8 mouse cellular contexts compared by ENCODE assay signal in the genomic region with DNA sequence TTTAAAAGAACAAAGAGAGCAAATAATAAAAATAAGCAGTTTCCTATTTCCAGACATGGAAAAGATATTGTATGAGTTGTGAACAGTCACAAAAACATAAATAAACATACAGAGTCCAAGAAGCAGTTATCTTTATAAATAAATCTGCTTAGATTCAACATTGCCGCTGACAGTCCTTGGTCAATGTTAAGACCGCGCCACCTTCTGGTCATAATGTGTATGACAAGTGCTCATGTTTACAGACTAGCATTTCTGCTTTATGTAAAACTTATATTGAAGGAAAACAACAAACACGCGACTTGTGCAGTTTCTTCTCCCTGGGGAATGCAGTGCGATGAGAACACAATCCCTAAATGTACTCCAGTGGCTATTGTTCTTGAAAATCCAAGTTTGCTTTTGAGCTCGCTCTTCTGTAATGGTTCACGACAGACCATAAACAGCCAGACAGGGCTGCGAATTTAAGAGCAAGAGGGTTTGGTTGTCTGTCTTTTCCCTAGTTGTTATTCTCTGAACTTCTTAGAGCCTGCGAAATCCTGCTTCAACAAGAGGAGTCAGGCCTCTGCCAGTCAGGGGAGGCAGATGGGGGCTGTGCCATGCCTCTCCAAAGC.
DNase-seq lines count a peak whose midpoint lies in the region; ATAC-seq and TF ChIP-seq lines count a peak whose summit lies in the region.

No protein-coding gene starts in this region.

- no peaks in the 10 kb centered on the region for H3K4me1 ChIP-seq in intestine, postnatal 0 days (replicated peaks; ENCODE audit: control insufficient read depth, insufficient read depth, low read length)
- no peaks in the 10 kb centered on the region for H3K4me1 ChIP-seq in intestine, embryonic 16.5 days (ENCODE audit: control insufficient read depth, insufficient read depth, low read length)
- no peaks in the 10 kb centered on the region for H3K4me1 ChIP-seq in forebrain, embryonic 12.5 days
- H3K4me1 ChIP-seq in limb, embryonic 10.5 days: no peaks in the 10 kb centered on the region

- WGBS in intestine, postnatal 0 days: 27% methylated on average over 10 of the region's 10 CpGs
- 26% methylated on average over 10 of the region's 10 CpGs for WGBS in intestine, embryonic 16.5 days
- WGBS in forebrain, embryonic 12.5 days: 33% methylated on average over 10 of the region's 10 CpGs
- WGBS in limb, embryonic 10.5 days: 34% methylated on average over 10 of the region's 10 CpGs

- no peaks in the 10 kb centered on the region for H3K9me3 ChIP-seq in intestine, postnatal 0 days (ENCODE audit: control insufficient read depth)
- no peaks in the 10 kb centered on the region for H3K9me3 ChIP-seq in intestine, embryonic 16.5 days (ENCODE audit: control insufficient read depth, low read length)
- no peaks in the 10 kb centered on the region for H3K9me3 ChIP-seq in forebrain, embryonic 12.5 days
- no peaks in the 10 kb centered on the region for H3K9me3 ChIP-seq in limb, embryonic 10.5 days (replicated peaks)

- no peak overlapping the region for H3K27ac ChIP-seq in intestine, postnatal 0 days (ENCODE audit: low read depth, low read length)
- no peak overlapping the region for H3K27ac ChIP-seq in intestine, embryonic 16.5 days (ENCODE audit: low read length)
- H3K27ac ChIP-seq in forebrain, embryonic 12.5 days: no peak overlapping the region
- H3K27ac ChIP-seq in limb, embryonic 10.5 days: no peak overlapping the region

- no peak for ATAC-seq in intestine, postnatal 0 days
- no peak for ATAC-seq in intestine, embryonic 16.5 days
- ATAC-seq in forebrain, embryonic 12.5 days (ENCODE audit: low FRiP score): peak; percentile 44; the same call in 1 of the 2 replicates

- H3K4me3 ChIP-seq in intestine, postnatal 0 days (ENCODE audit: low read depth, low read length): no peak overlapping the region
- H3K4me3 ChIP-seq in intestine, embryonic 16.5 days (ENCODE audit: low read length): no peak overlapping the region
- H3K4me3 ChIP-seq in forebrain, embryonic 12.5 days (replicated peaks): no peak overlapping the region
- no peak overlapping the region for H3K4me3 ChIP-seq in limb, embryonic 10.5 days

- no peaks in the 10 kb centered on the region for H3K27me3 ChIP-seq in intestine, postnatal 0 days (replicated peaks; ENCODE audit: control insufficient read depth, insufficient read depth, low read length)
- no peaks in the 10 kb centered on the region for H3K27me3 ChIP-seq in intestine, embryonic 16.5 days (replicated peaks; ENCODE audit: control insufficient read depth, insufficient read depth, low read length)
- peaks cover 12% of the 10 kb centered on the region; the same call in 1 of the 2 replicates for H3K27me3 ChIP-seq in forebrain, embryonic 12.5 days
- no peaks in the 10 kb centered on the region for H3K27me3 ChIP-seq in limb, embryonic 10.5 days (ENCODE audit: low read depth, poor library complexity, severe bottlenecking)

- no peaks in the 10 kb centered on the region for H3K36me3 ChIP-seq in intestine, postnatal 0 days (ENCODE audit: control insufficient read depth, insufficient read depth)
- H3K36me3 ChIP-seq in intestine, embryonic 16.5 days (ENCODE audit: control insufficient read depth, insufficient read depth, low read length): no peaks in the 10 kb centered on the region
- no peaks in the 10 kb centered on the region for H3K36me3 ChIP-seq in forebrain, embryonic 12.5 days (replicated peaks)
- no peaks in the 10 kb centered on the region for H3K36me3 ChIP-seq in limb, embryonic 10.5 days

- H3K9ac ChIP-seq in intestine, postnatal 0 days (ENCODE audit: low read depth, low read length): no peak overlapping the region
- H3K9ac ChIP-seq in intestine, embryonic 16.5 days (ENCODE audit: low read depth, low read length): no peak overlapping the region
- no peak overlapping the region for H3K9ac ChIP-seq in forebrain, embryonic 12.5 days

- H3K4me2 ChIP-seq in intestine, postnatal 0 days (replicated peaks; ENCODE audit: low read depth): no peak overlapping the region
- H3K4me2 ChIP-seq in intestine, embryonic 16.5 days (ENCODE audit: low read depth, low read length): no peak overlapping the region
- H3K4me2 ChIP-seq in forebrain, embryonic 12.5 days: no peak overlapping the region

- peak; percentile 83 for TF ChIP-seq CTCF in intestine, postnatal 0 days (IDR thresholded peaks at IDR 0.05; ENCODE audit: low read depth)

- DNase-seq in brain, embryonic 18.5 days (ENCODE audit: low read depth, low spot score): peak; percentile 60
- peak; percentile 70 for DNase-seq in induced T-regulatory cell, adult 2 months (ENCODE audit: low read depth)
- DNase-seq in limb, embryonic 10.5 days (ENCODE audit: low spot score): peak; percentile 83
- DNase-seq in natural killer cell, adult 2 months (ENCODE audit: low spot score in 2 of 2): peak; percentile 7 to 18
- peak; percentile 53 for DNase-seq in thymus, postnatal 0 days (ENCODE audit: low spot score)

Comparison
In these comparisons a context has a peak if more than half of its experiments do, and no peak if none do; other contexts are left out.
1. DNase-seq: peak in every context shown above with its lines; median percentile 83 in limb, embryonic 10.5 days; 70 in induced T-regulatory cell, adult 2 months; 60 in brain, embryonic 18.5 days; 53 in thymus, postnatal 0 days; 12 in natural killer cell, adult 2 months.